Mouse (Mus musculus): ENCODE measurements around the gene Gm5725. TPM values are rescaled to one million over a fixed set of nuclear protein-coding genes. Genes with fewer than 3 reads are reported as not detected.
"Not testable (repeated sequence)": the region's sequence is repeated elsewhere in the genome, so short reads cannot be mapped to it uniquely, and the experiment has no call there.

The Gm5725 gene
- not detected in 2 replicates for total RNA-seq (2021)
- long read RNA-seq, experiment 1: 0 reads
- long read RNA-seq, experiment 2: 0 reads

GRCm38 (mm10) chr7:21844167-21844566 lies at the start of gene Gm5725:
TSS of gene Gm5725 (minus strand) at chr7:21844267.
- not testable (repeated sequence) for DNase-seq

- not testable (repeated sequence) for DNase-seq
These were observed 12.0 kb downstream of the Gm5725 start, which contains the start of gene Vmn1r135 for GRCm38 (mm10) chr7:21832051-21832450. TSS of gene Vmn1r135 (plus strand) at chr7:21832351.

GRCm38 (mm10) chr7:21796628-21797027 lies 47.4 kb downstream of the Gm5725 start, which contains the start of gene Gm4177:
TSS of gene Gm4177 (minus strand) at chr7:21796728.
- not testable (repeated sequence) for DNase-seq

Other genes with a start within 250 kb of the Gm5725 start
- not detected in 2 replicates for gene Vmn1r132, start 230.2 kb downstream of the Gm5725 start, total RNA-seq (2021)
- gene Gm4175, start 82.8 kb downstream of the Gm5725 start, total RNA-seq (2021): not detected in 2 replicates
- gene Gm4177, start 47.5 kb downstream of the Gm5725 start, total RNA-seq (2021): not detected in 2 replicates
- gene Vmn1r135, start 11.9 kb downstream of the Gm5725 start, total RNA-seq (2021): not detected in 2 replicates
- not detected in 2 replicates for gene Gm5891, start 77.0 kb upstream of the Gm5725 start, total RNA-seq (2021)
- not detected in 2 replicates for gene Vmn1r137, start 150.3 kb upstream of the Gm5725 start, total RNA-seq (2021)
- not detected in 2 replicates for gene Vmn1r138, start 184.6 kb upstream of the Gm5725 start, total RNA-seq (2021)
- gene Gm6176, start 212.0 kb upstream of the Gm5725 start, total RNA-seq (2021): not detected in 2 replicates
- not detected in 2 replicates for gene Vmn1r139, start 224.8 kb upstream of the Gm5725 start, total RNA-seq (2021)

Measured in adrenal gland, postnatal 14 days (tissue).